Mouse (Mus musculus) CD8-positive naive resting alpha-beta T cell, adult 57 days (primary cell): ENCODE results near the gene Lrrc72. TPM values are rescaled to one million over a fixed set of nuclear protein-coding genes. Genes with fewer than 3 reads are reported as not detected.

Source experiments
- total RNA-seq: library from RNA; stranded (reverse); gene quantifications from one replicate; pipeline ENCODE4 v1.2.4, GENCODE M21; 2023

The Lrrc72 gene
- total RNA-seq: not detected

DNA sequence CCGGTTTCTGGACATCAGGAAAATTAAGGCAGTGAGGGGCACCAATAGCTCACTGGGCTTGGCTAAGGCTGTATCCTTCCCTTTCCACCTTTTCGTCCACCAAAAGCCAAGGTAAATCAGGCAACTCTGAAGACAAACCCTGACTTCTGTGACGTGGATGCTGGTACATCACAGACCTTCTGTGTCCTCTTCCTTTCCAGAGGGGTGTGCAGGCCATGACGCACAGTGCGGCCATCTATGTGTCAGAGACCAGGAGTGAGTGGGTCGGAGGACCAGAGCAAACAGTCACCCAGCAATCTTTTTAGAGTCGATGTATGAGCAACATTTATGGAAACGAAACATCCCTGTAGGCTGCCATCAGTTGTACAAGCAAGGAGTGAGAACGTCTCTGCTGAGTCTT lies at the start of gene Lrrc72:
TSS of gene Lrrc72 (minus strand) at position 101 of the 400 bp plus-strand sequence.

Other genes with a start within 250 kb of the Lrrc72 start
- 102 TPM for gene Tspan13, start 210.9 kb downstream of the Lrrc72 start, total RNA-seq
- 28.4 TPM for gene Ankmy2, start 96.3 kb downstream of the Lrrc72 start, total RNA-seq
- gene Bzw2, start 95.3 kb downstream of the Lrrc72 start, total RNA-seq: 146 TPM
- not detected for gene Sostdc1, start 60.7 kb upstream of the Lrrc72 start, total RNA-seq
- gene Ispd, start 128.1 kb upstream of the Lrrc72 start, total RNA-seq: 0.37 TPM
- gene D630036H23Rik, start 128.8 kb upstream of the Lrrc72 start, total RNA-seq: not detected